Mouse (Mus musculus) thymus, postnatal 0 days (tissue): ENCODE results near the gene Fam222a. TPM values are rescaled to one million over a fixed set of nuclear protein-coding genes. Genes with fewer than 3 reads are reported as not detected.

Source experiments
- DNase-seq: peaks from one replicate; pipeline ENCODE4 v3.0.0-alpha.2; 2015; ENCODE audit warnings: low spot score
- polyA plus RNA-seq: library from polyadenylated mRNA; unstranded; fragments of >200 nt; fragmentation: Nextera tagmentation; extraction: Ambion mirVana; gene quantifications from 2 replicates; pipeline ENCODE4 v1.2.1, GENCODE M21; 2015

Gene Fam222a
- polyA plus RNA-seq, 1 experiment from 2014 or later, result 2.3 TPM

GRCm38 (mm10) chr5:114557765-114558731 lies 9.8 kb upstream of the Fam222a start:
- no peak for DNase-seq

- DNase-seq, result peak; percentile 52
These were observed 7.3 kb upstream of the Fam222a start for GRCm38 (mm10) chr5:114560533-114560936.

GRCm38 (mm10) chr5:114560965-114561364 lies 6.9 kb upstream of the Fam222a start:
- no peak for DNase-seq

GRCm38 (mm10) chr5:114563994-114564393 lies 3.8 kb upstream of the Fam222a start:
- DNase-seq, result no peak

GRCm38 (mm10) chr5:114565305-114565704 lies 2.5 kb upstream of the Fam222a start:
- no peak for DNase-seq

- no peak for DNase-seq
These were observed 2.1 kb upstream of the Fam222a start for GRCm38 (mm10) chr5:114565751-114566150.

GRCm38 (mm10) chr5:114566461-114566860 lies 1.4 kb upstream of the Fam222a start:
- no peak for DNase-seq

GRCm38 (mm10) chr5:114567075-114567517 lies 720 bp upstream of the Fam222a start:
- DNase-seq, result peak; percentile 94

GRCm38 (mm10) chr5:114568818-114569217 lies 1.0 kb downstream of the Fam222a start:
- DNase-seq, result no peak

- no peak for DNase-seq
These were observed 2.3 kb downstream of the Fam222a start for GRCm38 (mm10) chr5:114569918-114570670.

GRCm38 (mm10) chr5:114570791-114571450 lies 3.1 kb downstream of the Fam222a start:
- DNase-seq, result no peak

GRCm38 (mm10) chr5:114571451-114572030 lies 3.7 kb downstream of the Fam222a start:
- no peak for DNase-seq

- DNase-seq, result no peak
These were observed 5.2 kb downstream of the Fam222a start for GRCm38 (mm10) chr5:114572997-114573396.

GRCm38 (mm10) chr5:114573920-114574628 lies 6.3 kb downstream of the Fam222a start:
- DNase-seq, result no peak

- no peak for DNase-seq
These were observed 7.2 kb downstream of the Fam222a start for GRCm38 (mm10) chr5:114575010-114575409.

- no peak for DNase-seq
These were observed 7.7 kb downstream of the Fam222a start for GRCm38 (mm10) chr5:114575530-114575929.

GRCm38 (mm10) chr5:114575986-114576605 lies 8.3 kb downstream of the Fam222a start:
- DNase-seq, result no peak

GRCm38 (mm10) chr5:114578361-114578760 lies 10.5 kb downstream of the Fam222a start:
- no peak for DNase-seq

GRCm38 (mm10) chr5:114579714-114580357 lies 12.0 kb downstream of the Fam222a start:
- no peak for DNase-seq

- no peak for DNase-seq
These were observed 13.7 kb downstream of the Fam222a start for GRCm38 (mm10) chr5:114581486-114581885.
